Mouse (Mus musculus) gastrocnemius, adult 18-20 months (tissue): ENCODE results near the gene Tbca. TPM values are rescaled to one million over a fixed set of nuclear protein-coding genes. Genes with fewer than 3 reads are reported as not detected.

Experiments
- DNase-seq: peaks from one replicate; pipeline ENCODE4 v3.0.0; 2021; ENCODE audit warnings: low spot score
- long read RNA-seq, 2 experiments: library from polyadenylated mRNA; stranded (forward); transcript quantifications; one replicate each; pipeline ENCODE4 v2.0.0; 2021
- total RNA-seq, 2 experiments: library from RNA; stranded (reverse); gene quantifications; 2 replicates each; pipeline ENCODE4 v1.2.3; 2021

The Tbca gene
- total RNA-seq: 10 to 100 TPM; 55.9 to 70.3 TPM
- long read RNA-seq, experiment 1, transcript Tbca-201 (4 exons, 559 nt): major isoform, 29 of 32 reads
- long read RNA-seq, experiment 1, partial matches to known transcripts: 0 of 32 reads
- long read RNA-seq, experiment 1, other reads (novel, unspliced or antisense): 3 of 32 reads
- long read RNA-seq, experiment 2, transcript Tbca-201 (4 exons, 559 nt): major isoform, 23 of 25 reads
- long read RNA-seq, experiment 2, partial matches to known transcripts: 1 of 25 reads
- long read RNA-seq, experiment 2, other reads (novel, unspliced or antisense): 0 of 25 reads

- peak; percentile 84 for DNase-seq
These were observed at the start of gene Tbca for GRCm38 (mm10) chr13:94788771-94789649. TSS of gene Tbca (plus strand) at chr13:94788910.

GRCm38 (mm10) chr13:94745176-94745575 is 43.5 kb upstream of the Tbca start:
- DNase-seq: no peak

GRCm38 (mm10) chr13:94765852-94766251 is 22.9 kb upstream of the Tbca start:
- DNase-seq: no peak

GRCm38 (mm10) chr13:94768460-94769154 is 20.1 kb upstream of the Tbca start:
- DNase-seq: no peak

- DNase-seq: no peak
These were observed 19.6 kb upstream of the Tbca start for GRCm38 (mm10) chr13:94769155-94769470.

GRCm38 (mm10) chr13:94786866-94787265 is 1.8 kb upstream of the Tbca start:
- no peak for DNase-seq

- DNase-seq: no peak
These were observed 6.0 kb downstream of the Tbca start for GRCm38 (mm10) chr13:94794689-94795088.

- DNase-seq: no peak
These were observed 14.9 kb downstream of the Tbca start for GRCm38 (mm10) chr13:94803480-94804057.

- no peak for DNase-seq
These were observed 17.8 kb downstream of the Tbca start for GRCm38 (mm10) chr13:94806315-94807179.

- DNase-seq: no peak
These were observed 19.9 kb downstream of the Tbca start for GRCm38 (mm10) chr13:94808596-94808995.

- DNase-seq: no peak
These were observed 21.0 kb downstream of the Tbca start for GRCm38 (mm10) chr13:94809724-94810123.

- DNase-seq: no peak
These were observed 22.7 kb downstream of the Tbca start for GRCm38 (mm10) chr13:94811451-94811850.

- no peak for DNase-seq
These were observed 25.1 kb downstream of the Tbca start for GRCm38 (mm10) chr13:94813770-94814169.

GRCm38 (mm10) chr13:94820516-94820915 is 31.8 kb downstream of the Tbca start:
- no peak for DNase-seq

- no peak for DNase-seq
These were observed 32.2 kb downstream of the Tbca start for GRCm38 (mm10) chr13:94820956-94821355.

- no peak for DNase-seq
These were observed 37.7 kb downstream of the Tbca start for GRCm38 (mm10) chr13:94826389-94826788.

GRCm38 (mm10) chr13:94826986-94827385 is 38.3 kb downstream of the Tbca start:
- DNase-seq: no peak

GRCm38 (mm10) chr13:94827847-94828246 is 39.1 kb downstream of the Tbca start:
- DNase-seq: no peak

- DNase-seq: peak; percentile 14
These were observed 49.5 kb downstream of the Tbca start for GRCm38 (mm10) chr13:94838047-94838720.

GRCm38 (mm10) chr13:94838756-94839337 is 50.1 kb downstream of the Tbca start:
- DNase-seq: no peak
